Mouse (Mus musculus) lung, adult 2 months (tissue): ENCODE results near the gene Plekhf1. TPM values are rescaled to one million over a fixed set of nuclear protein-coding genes. Genes with fewer than 3 reads are reported as not detected.

Experiments
- DNase-seq: peaks from one replicate; pipeline ENCODE4 v3.0.0; 2022
- H3K4me1 ChIP-seq: fragments of 200-500 bp; 2 replicates; pipeline ENCODE4 v1.6.1; 2011; ENCODE audit warnings: low read length; ENCODE audit not compliant: control insufficient read depth, insufficient read depth
- H3K4me3 ChIP-seq: fragments of 200-500 bp; replicated peaks from 2 replicates; pipeline ENCODE3; 2011; ENCODE audit warnings: low read depth, mild to moderate bottlenecking, control low read depth, low read length; ENCODE audit errors: extremely low read depth
- CTCF ChIP-seq: fragments of 200-500 bp; IDR thresholded peaks from 2 replicates; pipeline ENCODE4 v1.5.1; 2011; ENCODE audit warnings: mild to moderate bottlenecking, low read length, control low read depth; ENCODE audit not compliant: insufficient read depth
- POLR2A ChIP-seq: fragments of 200-500 bp; IDR thresholded peaks from 2 replicates; pipeline ENCODE4 v1.6.1; 2011; ENCODE audit warnings: low read depth, mild to moderate bottlenecking, control low read depth, low read length, borderline replicate concordance; ENCODE audit errors: extremely low read depth
- WGBS: fragments of 180-500 bp; shearing (Covaris S2); methylation state at CpG from one replicate; pipeline ENCODE4 v1.1.7; 2018; 5-methylcytosine and 5-hydroxymethylcytosine counted together
- polyA plus RNA-seq: library from polyadenylated mRNA; depleted of rRNA; stranded (reverse); fragments of >200 nt; gene quantifications from 2 replicates; pipeline ENCODE4 v1.2.3, GENCODE M21; 2012

Gene Plekhf1
- polyA plus RNA-seq, 1 experiment = 3.2 TPM

DNA sequence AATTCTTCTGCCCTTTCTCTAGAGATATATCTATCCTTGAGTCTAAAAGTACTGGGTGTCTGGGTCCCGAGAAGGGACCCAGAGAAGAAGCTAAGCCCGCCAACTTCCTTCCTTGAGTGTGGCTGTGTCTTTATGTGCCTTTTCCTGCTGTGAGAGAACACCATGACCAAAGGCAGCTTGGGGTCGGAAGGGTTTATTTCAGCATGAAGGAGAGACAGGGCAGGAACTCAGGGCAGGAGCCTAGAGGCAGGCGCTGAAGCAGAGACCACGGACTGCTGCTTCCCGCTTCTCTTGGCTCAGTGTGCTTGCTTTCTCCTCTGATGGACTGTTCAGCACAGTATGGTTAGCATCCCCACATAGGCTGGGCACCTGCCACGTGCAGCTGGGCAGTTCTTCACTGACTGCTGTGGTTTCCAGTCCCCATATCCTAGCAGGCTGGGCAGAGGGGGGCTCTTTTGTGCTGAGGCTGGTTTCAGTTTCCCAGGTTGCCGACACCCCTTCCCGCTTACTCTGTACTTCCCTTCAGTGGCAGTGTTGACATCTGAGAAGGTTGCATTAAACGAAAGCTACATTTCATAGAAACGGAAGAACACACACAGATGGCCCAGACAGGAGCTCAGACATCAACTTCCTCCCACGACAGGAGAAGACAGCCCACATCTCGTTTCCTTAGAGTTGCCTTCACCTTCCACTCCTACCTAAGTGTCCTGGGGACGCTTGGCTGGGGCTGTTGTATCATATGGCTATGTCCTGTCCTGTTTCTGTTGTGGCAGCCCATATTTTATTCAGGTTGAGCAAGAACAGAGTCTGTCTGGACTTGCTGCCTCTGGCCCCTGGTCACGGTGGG is 38.5 kb downstream of the Plekhf1 start:
- 0 out of 2 replicates have a peak, but pooled peaks cover 2% of the 10 kb centered on the region for H3K4me1 ChIP-seq
- no peak overlapping the region for H3K4me3 ChIP-seq
- TF ChIP-seq POLR2A (no peak), CTCF (no peak)
- DNase-seq = no peak
- WGBS = 56% methylated on average over 15 of the region's 15 CpGs

DNA sequence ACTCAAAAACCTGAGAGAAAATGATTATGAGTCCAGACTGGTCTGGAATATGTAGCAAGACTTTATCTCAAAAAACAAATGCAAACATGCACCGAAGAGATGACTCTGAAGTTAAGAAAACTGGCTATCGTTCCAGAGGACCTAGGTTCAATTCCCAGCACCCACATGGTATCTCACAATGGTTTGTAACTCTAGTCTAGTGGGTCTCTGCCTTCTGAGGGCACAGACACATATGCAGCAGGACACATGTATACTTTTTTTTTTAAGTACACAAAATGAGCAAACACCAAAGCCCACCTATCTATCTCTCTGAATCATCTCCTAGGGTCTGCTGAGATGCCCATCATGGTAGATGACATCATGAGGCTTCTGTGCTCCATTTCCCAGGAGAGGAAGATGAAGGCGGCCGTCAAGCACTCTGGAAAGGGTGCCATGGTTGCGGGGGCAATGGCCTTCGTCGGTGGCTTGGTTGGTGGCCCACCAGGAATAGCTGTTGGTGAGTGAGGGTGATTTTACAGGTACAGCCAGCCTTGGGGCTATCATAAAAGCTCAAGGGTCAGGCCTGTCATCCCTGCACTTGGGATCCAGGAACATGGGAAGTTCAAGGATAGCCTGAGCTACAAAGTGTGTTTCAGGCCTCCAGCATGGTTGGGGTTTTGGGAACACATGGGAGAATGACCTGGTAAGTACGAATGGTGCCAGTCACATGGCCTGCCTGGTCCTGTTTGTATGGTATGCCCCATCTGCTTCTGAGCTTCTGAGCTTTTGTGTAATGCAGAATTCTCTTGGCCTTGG is 39.3 kb downstream of the Plekhf1 start:
- TF ChIP-seq POLR2A (no peak), CTCF (no peak)
- WGBS = 87% methylated on average over 8 of the region's 8 CpGs
- Histone ChIP-seq H3K4me3 (no peak overlapping the region), H3K4me1 (peaks cover 6% of the 10 kb centered on the region; the same call in 1 of the 2 replicates)
- no peak for DNase-seq

DNA sequence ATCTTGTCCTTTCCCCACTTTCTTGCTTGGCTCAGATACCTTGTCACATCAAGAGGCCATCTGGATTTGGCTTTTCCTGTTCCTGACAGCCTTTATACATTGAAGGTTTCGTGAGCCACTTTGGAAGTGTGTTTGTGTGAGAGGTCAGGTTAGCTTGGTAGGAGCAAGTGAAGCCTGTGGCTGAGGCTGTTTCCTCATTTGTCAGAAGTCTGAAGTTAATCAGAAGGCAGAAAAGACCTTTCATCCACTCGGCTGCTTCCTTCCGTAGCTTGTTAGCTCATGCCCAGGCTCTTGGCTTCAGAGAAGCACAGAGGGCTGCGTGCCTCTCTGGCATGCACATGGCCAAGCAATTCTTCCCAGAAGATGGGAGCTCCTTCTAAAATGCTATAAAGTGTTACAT is 40.0 kb downstream of the Plekhf1 start:
- DNase-seq = no peak
- WGBS = 67% methylated on average over 4 of the region's 4 CpGs
- peaks cover 6% of the 10 kb centered on the region; the same call in 1 of the 2 replicates for H3K4me1 ChIP-seq
- no peak overlapping the region for H3K4me3 ChIP-seq
- TF ChIP-seq CTCF (no peak), POLR2A (no peak)

DNA sequence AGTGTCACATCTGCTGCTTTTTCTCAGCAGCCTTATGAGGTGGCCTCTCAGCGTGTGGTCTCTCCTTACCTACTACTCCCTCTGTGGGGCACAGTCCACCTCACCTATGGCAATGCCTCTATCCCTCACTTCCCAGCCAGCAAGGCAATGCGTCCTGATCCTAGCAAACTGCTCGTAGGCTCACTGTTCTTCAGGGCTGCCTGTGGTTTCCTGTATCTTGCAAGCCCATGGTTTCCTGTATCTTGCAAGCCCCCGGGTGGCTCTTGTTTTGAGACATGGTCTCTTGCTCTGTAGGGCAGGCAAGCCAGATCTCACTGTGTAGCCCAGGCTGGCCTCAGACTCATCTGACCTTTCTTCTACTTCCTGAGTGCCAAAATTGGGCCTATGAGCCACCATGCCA is 41.0 kb downstream of the Plekhf1 start:
- WGBS = 69% methylated on average over 4 of the region's 4 CpGs
- no peak overlapping the region for H3K4me3 ChIP-seq
- no peak for DNase-seq

DNA sequence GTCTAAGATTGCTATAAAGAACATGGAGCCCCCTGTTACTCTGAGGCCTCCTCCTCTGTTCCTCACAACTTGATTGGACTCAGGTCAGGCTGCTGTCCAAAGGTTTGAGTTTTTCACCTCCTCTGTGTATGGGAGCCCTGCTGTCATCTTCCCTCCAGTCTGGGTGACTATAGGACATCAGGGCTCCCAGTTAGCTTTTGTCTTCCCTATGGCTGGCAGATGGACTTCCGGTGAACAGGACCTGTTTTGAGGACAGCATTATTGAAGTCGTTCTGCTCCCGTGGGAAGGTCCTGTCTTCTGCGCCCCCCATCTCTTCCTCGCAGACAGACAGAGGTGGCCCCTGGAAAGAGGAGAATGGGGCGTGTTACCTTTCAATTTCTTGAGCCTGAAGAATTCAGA is 43.0 kb downstream of the Plekhf1 start:
- no peak for DNase-seq
- TF ChIP-seq POLR2A (no peak), CTCF (no peak)
- H3K4me3 ChIP-seq = no peak overlapping the region
- H3K4me1 ChIP-seq = peaks cover 6% of the 10 kb centered on the region; the same call in 1 of the 2 replicates
- WGBS = 82% methylated on average over 6 of the region's 6 CpGs

More for the DNA sequence above, 41.0 kb downstream of the Plekhf1 start:
- H3K4me1 ChIP-seq = peaks cover 6% of the 10 kb centered on the region; the same call in 1 of the 2 replicates
- TF ChIP-seq CTCF (no peak), POLR2A (no peak)

- WGBS = 7% methylated on average over 1 of the region's 1 CpGs
- peaks cover 6% of the 10 kb centered on the region; the same call in 1 of the 2 replicates for H3K4me1 ChIP-seq
- no peak overlapping the region for H3K4me3 ChIP-seq
- no peak for DNase-seq
- TF ChIP-seq POLR2A (no peak), CTCF (no peak)
Measured at GRCm38 (mm10) chr7:38184418-38184745, 43.4 kb downstream of the Plekhf1 start.

- Histone ChIP-seq H3K4me3 (peak overlapping the region; percentile 69), H3K4me1 (peaks cover 6% of the 10 kb centered on the region; the same call in 1 of the 2 replicates)
- DNase-seq = peak; percentile 84
- TF ChIP-seq CTCF (no peak), POLR2A (peak; percentile 49; the same call in 1 of the 2 replicates)
- WGBS = 4% methylated on average over 36 of the region's 36 CpGs
Measured at GRCm38 (mm10) chr7:38183709-38184417, 44.0 kb downstream of the Plekhf1 start.

DNA sequence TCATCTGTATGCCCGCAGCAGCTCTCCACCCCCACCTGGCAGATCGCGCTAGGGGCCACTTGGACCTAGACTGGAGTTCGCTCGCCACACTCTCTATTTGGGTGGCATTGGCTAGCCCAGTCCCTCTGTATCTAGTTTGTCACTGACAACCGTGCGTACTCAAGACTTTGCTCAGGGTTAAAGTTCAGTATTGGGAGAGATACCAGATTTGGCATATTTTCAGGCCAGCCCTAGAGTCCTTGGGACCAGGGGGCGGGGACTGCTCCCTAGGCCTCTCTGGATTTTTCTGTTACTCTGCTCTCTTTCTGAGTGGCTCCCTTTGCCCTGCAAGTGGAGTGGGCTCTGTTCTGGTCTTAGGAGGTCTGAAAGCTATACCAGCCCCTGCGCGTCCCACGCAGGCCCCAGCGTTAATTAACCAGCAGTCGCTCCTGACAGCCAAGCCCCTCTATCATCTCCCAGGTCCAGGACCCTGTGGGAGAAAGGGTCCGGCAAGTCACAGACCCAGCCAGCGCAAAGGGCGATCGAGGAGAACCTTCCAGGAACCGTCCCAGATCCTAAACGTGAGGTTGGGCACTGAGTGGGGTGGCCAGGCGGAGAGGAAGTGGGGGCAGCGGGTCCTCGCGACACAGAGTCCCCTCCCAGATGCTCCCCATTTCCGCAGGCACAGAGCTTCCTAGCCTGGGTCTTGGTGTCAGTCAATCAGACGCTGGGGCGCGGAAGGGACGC is 44.7 kb downstream of the Plekhf1 start, which contains the start of gene 1600014C10Rik:
TSS of gene 1600014C10Rik (plus strand) at position 256 of the 726 bp plus-strand sequence.
- peaks cover 6% of the 10 kb centered on the region; the same call in 1 of the 2 replicates for H3K4me1 ChIP-seq
- no peak for DNase-seq
- TF ChIP-seq CTCF = no peak
- TF ChIP-seq POLR2A = no peak
- 4% methylated on average over 28 of the region's 28 CpGs for WGBS
- peak within 1 kb of the TSS; percentile 69 for H3K4me3 ChIP-seq

DNA sequence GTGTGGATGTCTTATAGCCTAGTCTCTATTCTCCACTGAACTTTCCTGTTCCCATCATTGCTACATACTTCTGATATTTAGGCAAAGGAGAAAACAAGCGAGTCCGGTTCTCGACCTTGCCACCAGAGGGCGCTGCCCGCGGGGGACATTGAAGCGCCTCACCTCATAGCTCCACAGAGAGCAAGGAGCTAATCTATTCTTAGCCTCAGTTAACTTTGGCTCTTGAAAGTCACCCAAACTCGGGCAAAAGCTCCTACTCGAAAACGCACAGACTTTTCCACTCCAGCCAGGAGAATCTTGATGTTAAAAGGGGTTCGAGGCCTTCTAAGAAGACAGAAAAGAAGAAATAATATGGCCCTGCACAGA is 45.2 kb downstream of the Plekhf1 start:
- Histone ChIP-seq H3K4me1 (peaks cover 6% of the 10 kb centered on the region; the same call in 1 of the 2 replicates), H3K4me3 (peak overlapping the region; percentile 69)
- peak; percentile 86 for DNase-seq
- 2% methylated on average over 11 of the region's 11 CpGs for whole genome bisulfite sequencing
- TF ChIP-seq POLR2A = no peak
- peak; percentile 95 for TF ChIP-seq CTCF
